Mouse (Mus musculus): ENCODE results near the gene Pla2g15. TPM values are rescaled to one million over a fixed set of nuclear protein-coding genes. Genes with fewer than 3 reads are reported as not detected.
"Not testable (repeated sequence)": the region's sequence is repeated elsewhere in the genome, so short reads cannot be mapped to it uniquely, and the experiment has no call there.

Gene Pla2g15
- polyA plus RNA-seq, 1 experiment from 2014 or later = 7.7 TPM

- DNase-seq (no peak), ATAC-seq (no peak)
- H3K9me3 ChIP-seq (ENCODE audit: low read length) = no peaks in the 10 kb centered on the region
- H3K4me2 ChIP-seq (ENCODE audit: low read depth, low read length) = no peak overlapping the region
- H3K4me1 ChIP-seq (ENCODE audit: insufficient read depth) = no peaks in the 10 kb centered on the region
- H3K9ac ChIP-seq (replicated peaks) = no peak overlapping the region
- H3K27ac ChIP-seq (ENCODE audit: low read depth) = no peak overlapping the region
- H3K27me3 ChIP-seq (ENCODE audit: insufficient read depth, low read length) = no peaks in the 10 kb centered on the region
- 0 out of 2 replicates have a peak, but pooled peaks cover 3% of the 10 kb centered on the region for H3K36me3 ChIP-seq (replicated peaks; ENCODE audit: insufficient read depth, low read length)
- 61% methylated on average over 6 of the region's 6 CpGs for WGBS (ENCODE audit: insufficient replicate concordance)
- no peak for TF ChIP-seq EP300 (IDR thresholded peaks at IDR 0.05; ENCODE audit: low read depth)
- no peak for TF ChIP-seq CTCF (IDR thresholded peaks at IDR 0.05; ENCODE audit: low read depth)
- H3K4me3 ChIP-seq (ENCODE audit: low read depth, low read length) = no peak overlapping the region
Measured at GRCm38 (mm10) chr8:106193162-106193561, 43.0 kb downstream of the Pla2g15 start.

- Histone ChIP-seq H3K36me3 (replicated peaks; ENCODE audit: insufficient read depth, low read length) (0 out of 2 replicates have a peak, but pooled peaks cover 4% of the 10 kb centered on the region), H3K4me2 (ENCODE audit: low read depth, low read length) (no peak overlapping the region), H3K4me1 (ENCODE audit: insufficient read depth) (no peaks in the 10 kb centered on the region), H3K9me3 (ENCODE audit: low read length) (no peaks in the 10 kb centered on the region), H3K4me3 (ENCODE audit: low read depth, low read length) (no peak overlapping the region), H3K9ac (replicated peaks) (no peak overlapping the region), H3K27me3 (ENCODE audit: insufficient read depth, low read length) (no peaks in the 10 kb centered on the region), H3K27ac (ENCODE audit: low read depth) (no peak overlapping the region)
- TF ChIP-seq CTCF (IDR thresholded peaks at IDR 0.05; ENCODE audit: low read depth) (no peak), EP300 (IDR thresholded peaks at IDR 0.05; ENCODE audit: low read depth) (no peak)
- ATAC-seq = no peak
- DNase-seq = no peak
- WGBS (ENCODE audit: insufficient replicate concordance) = 64% methylated on average over 5 of the region's 5 CpGs
Measured at GRCm38 (mm10) chr8:106194062-106194461, 43.9 kb downstream of the Pla2g15 start.

- no peak overlapping the region for H3K4me3 ChIP-seq (ENCODE audit: low read depth, low read length)
- TF ChIP-seq CTCF (IDR thresholded peaks at IDR 0.05; ENCODE audit: low read depth) (peak; percentile 76), EP300 (IDR thresholded peaks at IDR 0.05; ENCODE audit: low read depth) (no peak)
- no peaks in the 10 kb centered on the region for H3K9me3 ChIP-seq (ENCODE audit: low read length)
- no peak overlapping the region for H3K4me2 ChIP-seq (ENCODE audit: low read depth, low read length)
- no peak overlapping the region for H3K9ac ChIP-seq (replicated peaks)
- H3K36me3 ChIP-seq (replicated peaks; ENCODE audit: insufficient read depth, low read length) = peaks cover 35% of the 10 kb centered on the region
- WGBS (ENCODE audit: insufficient replicate concordance) = 16% methylated on average over 1 of the region's 1 CpGs
- H3K27ac ChIP-seq (ENCODE audit: low read depth) = no peak overlapping the region
- no peaks in the 10 kb centered on the region for H3K4me1 ChIP-seq (ENCODE audit: insufficient read depth)
- no peaks in the 10 kb centered on the region for H3K27me3 ChIP-seq (ENCODE audit: insufficient read depth, low read length)
- ATAC-seq (no peak), DNase-seq (peak; percentile 23)
Measured at GRCm38 (mm10) chr8:106198741-106199140, 48.5 kb downstream of the Pla2g15 start.

- H3K9ac ChIP-seq (replicated peaks); H3K27ac ChIP-seq (ENCODE audit: low read depth); H3K9me3 ChIP-seq (ENCODE audit: low read length); DNase-seq; H3K4me3 ChIP-seq (ENCODE audit: low read depth, low read length); H3K27me3 ChIP-seq (ENCODE audit: insufficient read depth, low read length); H3K4me2 ChIP-seq (ENCODE audit: low read depth, low read length); H3K4me1 ChIP-seq (ENCODE audit: insufficient read depth); ATAC-seq: not testable (repeated sequence)
- H3K36me3 ChIP-seq (replicated peaks; ENCODE audit: insufficient read depth, low read length) = peaks cover 39% of the 10 kb centered on the region
- 87% methylated on average over 3 of the region's 3 CpGs for WGBS (ENCODE audit: insufficient replicate concordance)
Measured at GRCm38 (mm10) chr8:106199596-106199995, 49.4 kb downstream of the Pla2g15 start.

GRCm38 (mm10) chr8:106210035-106210731 is 60.0 kb downstream of the Pla2g15 start:
- Histone ChIP-seq H3K27ac (ENCODE audit: low read depth) (peak overlapping the region; percentile 97), H3K36me3 (replicated peaks; ENCODE audit: insufficient read depth, low read length) (peaks cover 22% of the 10 kb centered on the region), H3K9me3 (ENCODE audit: low read length) (no peaks in the 10 kb centered on the region), H3K4me3 (ENCODE audit: low read depth, low read length) (peak overlapping the region; percentile 94), H3K4me2 (ENCODE audit: low read depth, low read length) (peak overlapping the region; percentile 79), H3K4me1 (ENCODE audit: insufficient read depth) (peaks cover 11% of the 10 kb centered on the region), H3K9ac (replicated peaks) (peak overlapping the region; percentile 96), H3K27me3 (ENCODE audit: insufficient read depth, low read length) (no peaks in the 10 kb centered on the region)
- ATAC-seq (peak; percentile 72), DNase-seq (peak; percentile 37)
- no peak for TF ChIP-seq CTCF (IDR thresholded peaks at IDR 0.05; ENCODE audit: low read depth)
- TF ChIP-seq EP300 (IDR thresholded peaks at IDR 0.05; ENCODE audit: low read depth) = no peak
- under 1% methylated on average over 35 of the region's 35 CpGs for WGBS (ENCODE audit: insufficient replicate concordance)

- Histone ChIP-seq H3K4me1 (ENCODE audit: insufficient read depth) (peaks cover 11% of the 10 kb centered on the region), H3K4me3 (ENCODE audit: low read depth, low read length) (peak within 1 kb of the TSS; percentile 94), H3K9ac (replicated peaks) (peak within 1 kb of the TSS; percentile 96), H3K27me3 (ENCODE audit: insufficient read depth, low read length) (no peaks in the 10 kb centered on the region), H3K27ac (ENCODE audit: low read depth) (peak within 1 kb of the TSS; percentile 97), H3K9me3 (ENCODE audit: low read length) (no peaks in the 10 kb centered on the region), H3K36me3 (replicated peaks; ENCODE audit: insufficient read depth, low read length) (peaks cover 18% of the 10 kb centered on the region), H3K4me2 (ENCODE audit: low read depth, low read length) (peak within 1 kb of the TSS; percentile 79)
- under 1% methylated on average over 52 of the region's 52 CpGs for WGBS (ENCODE audit: insufficient replicate concordance)
- peak; percentile 22 for TF ChIP-seq CTCF (IDR thresholded peaks at IDR 0.05; ENCODE audit: low read depth)
- no peak for TF ChIP-seq EP300 (IDR thresholded peaks at IDR 0.05; ENCODE audit: low read depth)
- ATAC-seq = peak; percentile 98
- DNase-seq = peak; percentile 97
Measured at GRCm38 (mm10) chr8:106210821-106211345, 60.7 kb downstream of the Pla2g15 start, which contains the start of the genes Slc7a6os and Prmt7. Gene Slc7a6os (minus strand): TSS chr8:106210935. Gene Prmt7 (plus strand): TSS chr8:106210936.

All from liver, postnatal 0 days (tissue).